Mouse (Mus musculus) liver, adult 2 months (tissue): ENCODE measurements at regions not wholly inside any gene's neighbourhood (a gene's known extent, or its start where the extent isn't known, plus 50 kb on each side); places are given as distances from the start of the nearest gene placed in this dataset.

Experiments used
- CTCF ChIP-seq: fragments of 200-500 bp; IDR thresholded peaks from 2 replicates; pipeline ENCODE4 v1.5.1; 2011; ENCODE audit warnings: low read depth, low read length, control low read depth
- POLR2A ChIP-seq: fragments of 200-500 bp; IDR thresholded peaks from 2 replicates; pipeline ENCODE4 v1.6.1; 2011; ENCODE audit warnings: low read length, control low read depth; ENCODE audit not compliant: insufficient read depth; ENCODE audit errors: extremely low read depth

DNA sequence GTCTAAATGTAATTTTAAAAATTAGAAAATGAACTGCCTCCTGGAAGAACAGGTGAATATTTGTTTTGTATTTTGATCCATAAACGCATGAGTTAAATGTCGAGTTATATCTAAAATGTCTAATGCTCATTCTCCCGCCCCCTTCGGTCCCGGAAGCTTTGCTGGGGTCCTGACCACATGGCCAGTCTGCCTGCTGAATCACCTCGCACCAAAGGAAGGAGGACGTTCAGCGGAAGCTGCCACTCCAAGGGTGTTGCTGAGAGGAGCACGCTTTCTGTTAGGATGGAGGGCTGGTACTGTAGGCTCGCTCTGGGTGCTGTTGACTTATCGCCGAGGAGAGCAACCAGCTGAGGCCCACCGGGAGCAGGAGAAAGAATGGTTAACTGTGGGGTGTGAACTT lies 328.0 kb downstream of the Zfp706 start:
- TF ChIP-seq CTCF (no peak), POLR2A (no peak)
